In the genomic region with DNA sequence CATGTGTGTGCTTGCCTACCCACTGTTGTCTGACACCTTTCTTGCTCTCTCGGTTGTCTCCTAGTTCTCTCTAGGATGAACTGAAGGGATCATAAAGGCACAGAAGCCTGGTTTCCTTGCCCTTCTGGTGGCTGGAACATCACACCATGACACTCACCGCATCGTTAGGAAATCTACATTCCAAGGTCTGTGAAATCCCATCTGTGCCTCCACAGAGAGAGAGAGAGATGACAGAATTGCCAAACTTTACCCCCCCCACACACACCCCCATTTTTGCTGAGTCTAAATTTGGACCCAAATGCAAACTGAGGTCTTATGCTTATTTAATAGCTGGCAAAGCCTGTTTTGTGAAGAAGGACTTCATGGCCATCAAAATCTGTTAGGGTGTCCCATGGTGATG, we compare ENCODE assay signal across 16 mouse cellular contexts.
"Had no signal": no experiment of that assay in that cellular context is flagged by ENCODE, and none has a peak within 500 bp of the region (broad histone marks: within the 10 kb centered on the region; RNA-seq: fewer than 3 reads in every experiment).

No protein-coding gene starts in this region.

- H3K36me3 ChIP-seq: lung, embryonic 15.5 days; midbrain, embryonic 12.5 days; midbrain, embryonic 15.5 days; neural tube, embryonic 12.5 days; neural tube, embryonic 15.5 days had no signal

- ATAC-seq: midbrain, embryonic 15.5 days had no signal

- H3K9me3 ChIP-seq: lung, embryonic 15.5 days; midbrain, embryonic 12.5 days; midbrain, embryonic 15.5 days; neural tube, embryonic 12.5 days; neural tube, embryonic 15.5 days had no signal

- H3K4me3 ChIP-seq: left cerebral cortex, adult 2 months; lung, embryonic 15.5 days; midbrain, embryonic 12.5 days; midbrain, embryonic 15.5 days; neural tube, embryonic 12.5 days; neural tube, embryonic 15.5 days had no signal

- H3K4me1 ChIP-seq: lung, embryonic 15.5 days; midbrain, embryonic 15.5 days had no signal

- H3K9ac ChIP-seq: liver, embryonic 14.5 days; lung, embryonic 15.5 days; midbrain, embryonic 12.5 days; midbrain, embryonic 15.5 days; neural tube, embryonic 12.5 days; neural tube, embryonic 15.5 days had no signal

- DNase-seq: kidney, adult 2 months; kidney, postnatal 10 days; kidney, postnatal 36 days; layer of hippocampus, postnatal 36 days; right cerebral cortex, adult 18-20 months; right cerebral cortex, postnatal 25 days; thymus, adult 18-20 months; thymus, postnatal 36 days had no signal

- H3K4me2 ChIP-seq: lung, embryonic 15.5 days; midbrain, embryonic 12.5 days; midbrain, embryonic 15.5 days; neural tube, embryonic 12.5 days; neural tube, embryonic 15.5 days had no signal

- H3K27me3 ChIP-seq: lung, embryonic 15.5 days; midbrain, embryonic 12.5 days; midbrain, embryonic 15.5 days; neural tube, embryonic 12.5 days; neural tube, embryonic 15.5 days had no signal

- H3K27ac ChIP-seq: left cerebral cortex, adult 2 months; liver, embryonic 14.5 days; lung, embryonic 15.5 days; macrophage; midbrain, embryonic 12.5 days; midbrain, embryonic 15.5 days; neural tube, embryonic 12.5 days; neural tube, embryonic 15.5 days had no signal
